Mouse (Mus musculus) G1E (cell line): Measurements from ENCODE around the gene St6galnac6.

Experiments
- CTCF ChIP-seq: IDR thresholded peaks from 2 replicates; pipeline ENCODE4 v1.5.1; 2012; ENCODE audit warnings: low read depth, low read length, inconsistent platforms, mixed read lengths
- GATA1 ChIP-seq: IDR thresholded peaks from 2 replicates; pipeline ENCODE4 v1.6.1; 2012; ENCODE audit warnings: borderline replicate concordance, low read length, inconsistent platforms, mixed read lengths
- POLR2AphosphoS5 ChIP-seq: IDR thresholded peaks from 2 replicates; pipeline ENCODE4 v1.6.1; 2012; ENCODE audit warnings: low read depth, low read length, inconsistent platforms; ENCODE audit not compliant: insufficient replicate concordance
- TAL1 ChIP-seq: conservative IDR thresholded peaks from 2 replicates; pipeline ENCODE4 v1.6.1; 2012; ENCODE audit warnings: low read depth, low read length, inconsistent platforms, mixed read lengths

DNA sequence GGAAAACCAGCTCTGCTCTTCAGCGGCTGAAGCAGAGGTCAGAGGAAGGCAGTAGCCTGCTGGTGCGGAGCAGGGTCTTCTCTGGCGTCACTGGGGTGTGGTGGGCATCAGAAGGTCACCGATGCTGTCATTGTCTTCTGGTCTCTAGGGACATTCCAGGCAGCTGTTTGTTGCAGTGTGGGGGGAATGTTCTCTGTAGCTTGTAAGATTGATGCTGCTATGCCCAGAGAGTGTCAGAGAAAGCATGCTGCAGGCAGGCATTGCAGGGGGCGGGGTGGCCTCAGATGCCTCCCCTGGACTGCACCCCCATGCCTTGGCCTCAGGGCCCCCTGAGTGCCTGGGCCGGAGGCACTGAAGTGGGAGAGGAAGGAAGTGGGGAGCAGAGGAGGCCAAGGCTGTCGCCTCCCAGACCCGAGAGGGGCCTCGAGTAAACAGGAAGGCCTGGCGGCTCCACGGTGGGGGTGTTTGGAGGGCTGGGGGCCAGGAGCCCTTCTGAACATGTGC is 38.3 kb downstream of the St6galnac6 start:
- TF ChIP-seq CTCF (no peak), GATA1 (no peak), TAL1 (no peak), POLR2AphosphoS5 (no peak)
